In the genomic region with DNA sequence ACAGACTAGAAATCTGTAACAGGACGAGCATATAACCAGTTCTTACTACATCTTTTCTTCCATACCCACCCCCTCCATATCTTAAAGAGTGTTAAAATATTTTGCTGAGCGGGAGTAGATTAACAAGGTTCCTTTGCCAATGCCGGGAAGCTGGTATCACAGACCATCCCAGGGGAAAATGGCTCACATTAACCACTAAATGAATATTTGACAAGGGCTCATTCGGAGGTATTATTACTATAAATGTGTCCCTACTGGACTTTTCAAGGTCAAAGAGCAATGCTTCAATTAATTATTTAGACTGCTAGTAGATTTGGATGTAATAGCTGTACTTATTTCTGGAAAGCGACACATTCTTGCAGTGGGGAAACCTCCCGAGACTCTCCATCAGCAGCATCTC, we compare ENCODE assay signal across 19 mouse cellular contexts. TPM values are rescaled to one million over a fixed set of nuclear protein-coding genes. Genes with fewer than 3 reads are reported as not detected.
DNase-seq lines count a peak whose midpoint lies in the region; ATAC-seq lines count a peak whose summit lies in the region.
"Had no signal": no experiment of that assay in that cellular context is flagged by ENCODE, and none has a peak within 500 bp of the region (broad histone marks: within the 10 kb centered on the region; RNA-seq: fewer than 3 reads in every experiment).

No protein-coding gene starts in this region.

- WGBS in neural tube, embryonic 11.5 days, result 12% methylated on average over 6 of the region's 6 CpGs
- WGBS in forebrain, embryonic 15.5 days, result 6% methylated on average over 6 of the region's 6 CpGs
- 6% methylated on average over 6 of the region's 6 CpGs for WGBS in midbrain, embryonic 12.5 days
- WGBS in stomach, embryonic 16.5 days, result 15% methylated on average over 6 of the region's 6 CpGs

- H3K36me3 ChIP-seq in neural tube, embryonic 11.5 days (ENCODE audit: control insufficient read depth, insufficient read depth, low read length), result no peaks in the 10 kb centered on the region
- no peaks in the 10 kb centered on the region for H3K36me3 ChIP-seq in forebrain, embryonic 15.5 days
- H3K36me3 ChIP-seq in midbrain, embryonic 12.5 days, result no peaks in the 10 kb centered on the region
- no peaks in the 10 kb centered on the region for H3K36me3 ChIP-seq in stomach, embryonic 16.5 days (ENCODE audit: control insufficient read depth, insufficient read depth, low read length)
- H3K36me3 ChIP-seq: liver, embryonic 12.5 days had no signal

- no peak for ATAC-seq in neural tube, embryonic 11.5 days (ENCODE audit: insufficient read depth, low FRiP score, low TSS enrichment)
- ATAC-seq in forebrain, embryonic 15.5 days (replicated peaks), result no peak
- ATAC-seq in midbrain, embryonic 12.5 days (ENCODE audit: low FRiP score, low read depth), result no peak
- ATAC-seq in stomach, embryonic 16.5 days (ENCODE audit: insufficient read depth, low FRiP score), result no peak
- ATAC-seq in megakaryocyte progenitor cell, adult 5-6 weeks (replicated peaks; ENCODE audit: poor library complexity), result no peak
- ATAC-seq: liver, embryonic 12.5 days had no signal

- H3K4me1 ChIP-seq in neural tube, embryonic 11.5 days (ENCODE audit: control insufficient read depth, insufficient read depth, low read length), result peaks cover 13% of the 10 kb centered on the region
- H3K4me1 ChIP-seq in forebrain, embryonic 15.5 days, result peaks cover 50% of the 10 kb centered on the region
- peaks cover 39% of the 10 kb centered on the region for H3K4me1 ChIP-seq in midbrain, embryonic 12.5 days
- 0 out of 2 replicates have a peak, but pooled peaks cover 6% of the 10 kb centered on the region for H3K4me1 ChIP-seq in stomach, embryonic 16.5 days (ENCODE audit: control insufficient read depth, insufficient read depth, low read length)

- H3K27ac ChIP-seq in neural tube, embryonic 11.5 days (ENCODE audit: low read depth, low read length), result peak overlapping the region; percentile 51
- peak overlapping the region; percentile 97 for H3K27ac ChIP-seq in forebrain, embryonic 15.5 days (replicated peaks)
- H3K27ac ChIP-seq in midbrain, embryonic 12.5 days (replicated peaks), result peak overlapping the region; percentile 97
- peak overlapping the region; percentile 55; the same call in 1 of the 2 replicates for H3K27ac ChIP-seq in stomach, embryonic 16.5 days (ENCODE audit: low read length)
- H3K27ac ChIP-seq: liver, embryonic 12.5 days; macrophage had no signal

- H3K4me2 ChIP-seq in neural tube, embryonic 11.5 days (ENCODE audit: low read depth), result peak overlapping the region; percentile 63
- H3K4me2 ChIP-seq in forebrain, embryonic 15.5 days (replicated peaks), result peak overlapping the region; percentile 91
- H3K4me2 ChIP-seq in midbrain, embryonic 12.5 days (replicated peaks), result peak overlapping the region; percentile 85
- H3K4me2 ChIP-seq in stomach, embryonic 16.5 days (ENCODE audit: low read depth, low read length), result peak overlapping the region; percentile 50
- H3K4me2 ChIP-seq: liver, embryonic 12.5 days had no signal

- H3K9me3 ChIP-seq in neural tube, embryonic 11.5 days (ENCODE audit: control insufficient read depth, low read length), result no peaks in the 10 kb centered on the region
- H3K9me3 ChIP-seq in forebrain, embryonic 15.5 days, result no peaks in the 10 kb centered on the region
- no peaks in the 10 kb centered on the region for H3K9me3 ChIP-seq in midbrain, embryonic 12.5 days
- no peaks in the 10 kb centered on the region for H3K9me3 ChIP-seq in stomach, embryonic 16.5 days (replicated peaks; ENCODE audit: control insufficient read depth, low read length)
- H3K9me3 ChIP-seq: liver, embryonic 12.5 days had no signal

- H3K9ac ChIP-seq in neural tube, embryonic 11.5 days (ENCODE audit: low read length), result peak overlapping the region; percentile 70
- peak overlapping the region; percentile 52 for H3K9ac ChIP-seq in forebrain, embryonic 15.5 days (replicated peaks)
- H3K9ac ChIP-seq in midbrain, embryonic 12.5 days (replicated peaks), result peak overlapping the region; percentile 83
- peak overlapping the region; percentile 37; the same call in 1 of the 2 replicates for H3K9ac ChIP-seq in stomach, embryonic 16.5 days (ENCODE audit: low read length)
- H3K9ac ChIP-seq: liver, embryonic 12.5 days had no signal

- peak; percentile 23 for DNase-seq in neural tube, embryonic 11.5 days (ENCODE audit: low spot score)
- no peak for DNase-seq in neural tube, embryonic 10.5 days (ENCODE audit: extremely low spot score, low spot score)
- DNase-seq in gastrocnemius, postnatal 25 days, result no peak
- DNase-seq in layer of hippocampus, postnatal 25 days (ENCODE audit: extremely low spot score in 1 of 2, low spot score in 1 of 2), result no peak
- DNase-seq: adrenal gland, adult 2 months; B cell, adult 2 months; thymus, postnatal 36 days had no signal

- peaks cover 26% of the 10 kb centered on the region for H3K27me3 ChIP-seq in neural tube, embryonic 11.5 days (ENCODE audit: control insufficient read depth, insufficient read depth, low read length)
- no peaks in the 10 kb centered on the region for H3K27me3 ChIP-seq in forebrain, embryonic 15.5 days
- peaks cover 18% of the 10 kb centered on the region for H3K27me3 ChIP-seq in midbrain, embryonic 12.5 days
- peaks cover 56% of the 10 kb centered on the region for H3K27me3 ChIP-seq in stomach, embryonic 16.5 days (ENCODE audit: control insufficient read depth, insufficient read depth, low read length)

- H3K4me3 ChIP-seq in neural tube, embryonic 11.5 days (ENCODE audit: low read depth, low read length), result peak overlapping the region; percentile 84
- H3K4me3 ChIP-seq in forebrain, embryonic 15.5 days, result peak overlapping the region; percentile 60
- H3K4me3 ChIP-seq in midbrain, embryonic 12.5 days, result peak overlapping the region; percentile 60
- peak overlapping the region; percentile 54 for H3K4me3 ChIP-seq in stomach, embryonic 16.5 days (replicated peaks; ENCODE audit: low read length)
- H3K4me3 ChIP-seq: erythroblast, embryonic 14.5 days; liver, embryonic 12.5 days had no signal

RNA-seq across cellular contexts. Expression of a gene that starts 4.6 kb away (rescaled TPM):
- 32.5 and 36.8 TPM in 2 replicates for polyA plus RNA-seq in neural tube, embryonic 11.5 days (2014; fragmentation: Nextera tagmentation; extraction: Ambion mirVana)
- polyA plus RNA-seq in forebrain, embryonic 15.5 days (2015; fragmentation: Nextera tagmentation; extraction: Ambion mirVana), result 39.7 and 42.3 TPM in 2 replicates
- 49.5 and 61.1 TPM in 2 replicates for polyA plus RNA-seq in midbrain, embryonic 12.5 days (2016; fragmentation: Nextera tagmentation; extraction: Ambion mirVana)
- 7.7 and 8.6 TPM in 2 replicates for polyA plus RNA-seq in stomach, embryonic 16.5 days (2015; fragmentation: Nextera tagmentation; extraction: Ambion mirVana)
- total RNA-seq in gastrocnemius, postnatal 25 days (2021), result not detected
- 10 to 100 TPM; 47.2 to 53.7 TPM for total RNA-seq in layer of hippocampus, postnatal 25 days (2021)
- not detected in 2 replicates for total RNA-seq in megakaryocyte progenitor cell, adult 5-6 weeks (2015)
- not detected in 2 replicates for total RNA-seq in megakaryocyte progenitor cell, adult 5-6 weeks (2017)
- total RNA-seq: heart, postnatal 25 days; neutrophil, adult 5-6 weeks had no signal
- polyA plus RNA-seq: erythroblast, embryonic 14.5 days; gonadal fat pad, adult 2 months; kidney, embryonic 14.5 days; liver, embryonic 12.5 days; macrophage; spleen, adult 2 months had no signal
